Mouse (Mus musculus) left cerebral cortex, postnatal 4 days (tissue): ENCODE data around the gene Golim4. TPM values are rescaled to one million over a fixed set of nuclear protein-coding genes. Genes with fewer than 3 reads are reported as not detected.

Source experiments
- total RNA-seq, 2 experiments: library from RNA; stranded (reverse); gene quantifications; 2 replicates each; pipeline ENCODE4 v1.2.3; 2021

Golim4 gene
- total RNA-seq, 2 experiments from 2014 or later, result 20.6 to 21.9 TPM

Other genes with a start within 250 kb of the Golim4 start
- gene Gm29133, start 208.8 kb downstream of the Golim4 start, total RNA-seq, result not detected
- 10 to 100 TPM; 29.3 to 30.0 TPM for gene Fstl5, start 117.3 kb upstream of the Golim4 start, total RNA-seq